Mouse (Mus musculus) embryo, embryonic 9.5 days (tissue): ENCODE results near the gene Pnpla6.

Experiments used
- DNase-seq: peaks from one replicate; pipeline ENCODE4 v3.0.0-alpha.2; 2017; ENCODE audit errors: extremely low spot score

Gene Pnpla6

DNA sequence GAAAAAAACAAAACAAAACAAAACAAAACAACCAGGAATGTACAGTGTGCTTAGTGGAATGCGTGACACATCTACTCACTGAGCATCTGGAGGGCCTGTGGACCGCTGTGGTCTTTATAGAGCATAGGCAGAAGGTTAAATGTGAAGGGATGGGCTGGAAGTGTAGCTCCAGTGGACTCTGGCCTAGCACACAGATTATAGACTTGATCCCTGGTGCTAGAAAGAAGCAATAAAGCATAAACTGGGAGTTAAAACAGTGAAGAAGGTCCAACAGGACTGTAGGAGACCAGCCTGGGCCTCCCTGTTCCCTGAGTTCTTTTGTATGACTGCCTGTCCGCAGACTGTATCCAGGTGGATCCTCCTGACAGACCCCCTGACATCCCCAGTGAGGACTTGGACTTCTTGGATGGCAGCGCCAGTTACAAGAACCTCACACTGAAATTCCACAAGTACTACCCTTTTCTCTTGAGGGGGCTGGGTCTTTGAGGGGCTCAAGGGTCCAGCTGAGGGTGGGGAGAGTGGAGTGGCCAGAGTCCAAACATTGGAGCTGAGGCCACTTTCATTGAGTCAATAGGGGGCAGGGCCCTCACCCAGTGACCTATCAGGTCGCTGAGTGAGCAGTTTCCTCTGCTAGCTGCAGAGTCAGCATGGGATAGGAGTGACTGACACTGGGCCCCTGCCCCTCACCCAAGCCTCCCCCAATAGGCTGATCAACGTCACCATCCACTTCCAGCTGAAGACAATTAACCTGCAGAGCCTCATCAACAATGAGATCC is 7.0 kb upstream of the Pnpla6 start:
- DNase-seq, result no peak

- DNase-seq, result no peak
Observed at GRCm38 (mm10) chr8:3514681-3515247, 420 bp upstream of the Pnpla6 start.

DNA sequence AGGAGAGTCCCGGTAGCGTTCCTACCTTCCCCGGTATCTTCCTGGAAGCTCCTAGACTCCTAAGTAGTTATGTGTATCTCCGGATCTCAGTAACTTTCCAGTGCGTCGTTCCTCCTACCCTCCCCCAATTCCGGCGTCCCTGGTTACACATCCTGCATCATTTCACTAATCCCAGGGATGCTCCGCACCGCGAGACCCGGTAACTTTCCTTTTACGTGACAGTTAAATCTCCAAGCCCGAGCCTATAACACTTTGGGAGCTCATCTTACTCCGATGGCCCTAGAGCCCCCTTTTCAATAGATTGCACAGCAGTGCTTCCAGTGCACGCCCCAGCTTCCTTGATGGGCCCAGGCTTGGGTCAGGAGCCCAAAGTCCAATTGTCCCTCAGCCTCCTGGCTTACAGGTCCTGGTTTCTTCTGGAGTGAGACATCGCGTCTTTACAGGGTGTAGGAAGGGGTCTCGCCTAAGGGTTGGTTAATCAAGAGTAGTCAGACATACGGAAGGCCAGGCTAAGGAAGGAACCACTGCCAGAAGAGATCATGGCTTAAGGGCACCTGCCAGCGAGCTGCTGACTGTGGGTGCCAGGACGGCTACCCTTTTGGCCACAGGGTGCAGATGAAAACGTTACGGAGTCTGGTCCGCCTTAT is 710 bp downstream of the Pnpla6 start:
- DNase-seq, result peak; percentile 52

- DNase-seq, result peak; percentile 91
Observed at GRCm38 (mm10) chr8:3516450-3517116, 1.4 kb downstream of the Pnpla6 start.

GRCm38 (mm10) chr8:3517117-3517495 is 1.9 kb downstream of the Pnpla6 start:
- DNase-seq, result no peak

GRCm38 (mm10) chr8:3522007-3522697 is 7.0 kb downstream of the Pnpla6 start:
- no peak for DNase-seq

- DNase-seq, result no peak
Observed at GRCm38 (mm10) chr8:3530816-3531215, 15.6 kb downstream of the Pnpla6 start.

DNA sequence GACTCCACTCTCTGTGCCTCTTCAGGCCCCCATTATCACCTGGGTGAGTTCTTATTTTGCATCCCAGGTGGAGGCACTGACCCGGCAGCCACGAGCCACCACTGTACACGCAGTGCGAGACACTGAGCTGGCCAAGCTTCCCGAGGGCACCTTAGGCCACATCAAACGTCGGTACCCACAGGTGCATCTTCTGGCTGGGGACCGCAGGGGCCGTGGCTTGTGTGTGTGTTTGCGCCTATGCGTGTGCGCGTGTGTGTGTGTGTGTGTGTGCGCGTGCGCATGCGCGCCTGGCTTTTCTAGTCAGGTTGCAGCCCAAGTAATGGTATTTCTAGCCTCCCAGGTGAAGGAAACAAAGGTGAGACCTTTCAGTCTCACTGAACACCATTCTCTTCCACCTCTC is 16.8 kb downstream of the Pnpla6 start:
- DNase-seq, result no peak

DNA sequence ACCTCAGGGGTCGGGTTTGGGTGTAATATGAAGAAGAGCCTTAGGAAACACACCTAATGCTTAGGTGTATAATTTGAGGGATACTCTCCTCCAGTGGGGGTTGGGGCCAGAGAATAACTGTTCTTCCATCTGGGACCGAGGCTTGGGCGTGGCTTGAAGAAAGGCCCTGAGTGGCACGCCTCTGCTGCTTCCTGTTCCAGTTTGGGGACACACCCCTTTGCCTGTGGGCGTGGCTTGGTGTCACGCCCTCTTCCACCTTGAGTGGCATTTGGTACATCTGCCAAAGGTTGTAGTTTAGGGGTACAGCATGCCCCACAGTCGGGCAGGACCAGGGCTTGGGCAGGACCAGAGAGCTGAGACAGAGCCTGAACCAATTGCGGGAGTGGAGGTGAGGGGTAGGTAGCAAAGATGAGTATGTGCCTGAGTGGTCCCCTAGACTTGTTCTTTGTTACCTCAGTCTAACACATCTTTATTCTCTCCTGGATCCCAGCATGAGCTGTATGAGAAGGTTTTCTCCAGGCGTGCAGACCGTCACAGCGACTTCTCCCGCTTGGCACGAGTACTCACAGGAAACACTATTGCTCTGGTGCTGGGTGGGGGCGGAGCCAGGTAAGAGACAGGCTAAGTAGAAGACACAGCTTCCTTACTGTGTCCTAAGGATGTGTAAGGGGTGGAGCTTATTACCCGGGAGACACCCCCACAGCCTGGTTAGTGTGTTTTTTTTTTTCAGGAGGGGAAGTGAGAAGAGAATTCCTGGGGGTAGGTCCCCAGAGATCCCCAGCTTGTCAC is 21.1 kb downstream of the Pnpla6 start:
- DNase-seq, result no peak

DNA sequence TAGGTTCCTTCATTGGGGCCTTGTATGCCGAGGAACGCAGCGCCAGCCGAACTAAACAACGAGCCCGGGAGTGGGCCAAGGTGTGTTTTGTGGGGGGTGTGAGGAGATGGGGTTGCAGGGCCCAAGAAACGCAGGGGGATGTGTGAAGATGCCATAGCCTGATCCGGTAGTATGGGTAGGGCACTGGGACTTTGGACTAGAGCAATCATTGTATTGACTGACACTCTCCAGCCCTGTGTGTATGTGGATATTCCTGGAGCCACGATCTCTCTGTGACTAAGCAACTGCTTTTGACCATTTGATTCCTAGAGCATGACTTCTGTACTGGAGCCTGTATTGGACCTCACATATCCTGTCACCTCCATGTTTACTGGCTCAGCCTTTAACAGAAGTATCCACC is 21.8 kb downstream of the Pnpla6 start:
- DNase-seq, result no peak

DNA sequence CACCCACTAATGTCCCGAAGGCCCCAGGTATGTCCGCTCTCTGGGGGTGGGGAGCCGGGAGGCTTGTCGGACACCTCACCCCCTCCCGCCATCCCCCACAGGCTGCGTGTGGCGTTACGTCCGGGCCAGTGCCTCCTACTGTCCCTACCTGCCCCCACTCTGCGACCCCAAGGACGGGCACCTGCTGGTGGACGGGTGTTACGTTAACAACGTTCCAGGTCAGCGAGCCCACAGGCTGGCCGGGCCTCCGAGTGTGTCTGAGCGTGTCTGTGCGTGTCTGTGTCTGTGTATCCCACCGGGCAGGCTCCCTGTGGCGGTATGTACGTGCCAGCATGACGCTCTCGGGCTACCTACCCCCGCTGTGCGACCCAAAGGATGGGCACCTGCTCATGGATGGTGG is 22.5 kb downstream of the Pnpla6 start:
- no peak for DNase-seq

- no peak for DNase-seq
Observed at GRCm38 (mm10) chr8:3539146-3539545, 24.0 kb downstream of the Pnpla6 start.

GRCm38 (mm10) chr8:3540076-3540475 is 24.9 kb downstream of the Pnpla6 start:
- DNase-seq, result no peak

DNA sequence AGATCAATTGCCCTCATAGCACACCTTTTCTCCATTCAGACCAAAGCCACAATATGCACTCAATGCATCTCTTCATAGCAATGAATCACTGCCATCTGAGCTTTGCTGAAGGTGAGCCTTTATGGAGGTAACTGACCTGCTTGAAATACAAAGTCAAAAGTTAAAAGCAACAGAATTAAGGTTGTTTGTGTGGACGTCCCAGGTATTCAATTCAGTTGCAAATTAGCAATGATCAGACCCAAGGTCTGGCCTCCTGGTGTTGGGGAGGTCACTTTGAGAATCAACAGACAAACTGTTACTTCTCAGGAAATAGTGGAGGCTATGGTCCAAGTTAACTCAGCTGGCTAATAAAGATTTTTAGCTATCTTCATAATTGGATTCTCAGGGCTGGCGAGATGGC is 31.3 kb downstream of the Pnpla6 start:
- DNase-seq, result no peak

GRCm38 (mm10) chr8:3552240-3552639 is 37.1 kb downstream of the Pnpla6 start:
- no peak for DNase-seq

DNA sequence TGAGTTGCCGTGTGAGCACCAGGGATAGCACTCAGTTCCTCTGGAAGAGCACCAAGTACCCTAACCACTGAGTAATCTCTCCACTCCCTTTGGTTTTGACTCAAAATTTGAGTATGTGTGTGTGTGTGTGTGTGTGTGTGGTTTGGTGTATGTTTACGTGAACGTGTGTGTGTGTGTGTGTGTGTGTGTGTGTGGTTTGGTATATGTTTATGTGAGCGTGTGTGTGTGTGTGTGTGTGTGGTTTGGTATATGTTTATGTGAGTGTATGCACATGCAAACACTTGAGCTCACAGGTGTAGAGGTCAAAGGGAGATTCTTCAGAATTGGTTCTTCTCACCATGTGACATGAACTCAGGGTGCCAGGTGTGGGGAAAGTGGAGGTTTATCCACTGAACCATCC is 40.9 kb downstream of the Pnpla6 start:
- peak; percentile 22 for DNase-seq

DNA sequence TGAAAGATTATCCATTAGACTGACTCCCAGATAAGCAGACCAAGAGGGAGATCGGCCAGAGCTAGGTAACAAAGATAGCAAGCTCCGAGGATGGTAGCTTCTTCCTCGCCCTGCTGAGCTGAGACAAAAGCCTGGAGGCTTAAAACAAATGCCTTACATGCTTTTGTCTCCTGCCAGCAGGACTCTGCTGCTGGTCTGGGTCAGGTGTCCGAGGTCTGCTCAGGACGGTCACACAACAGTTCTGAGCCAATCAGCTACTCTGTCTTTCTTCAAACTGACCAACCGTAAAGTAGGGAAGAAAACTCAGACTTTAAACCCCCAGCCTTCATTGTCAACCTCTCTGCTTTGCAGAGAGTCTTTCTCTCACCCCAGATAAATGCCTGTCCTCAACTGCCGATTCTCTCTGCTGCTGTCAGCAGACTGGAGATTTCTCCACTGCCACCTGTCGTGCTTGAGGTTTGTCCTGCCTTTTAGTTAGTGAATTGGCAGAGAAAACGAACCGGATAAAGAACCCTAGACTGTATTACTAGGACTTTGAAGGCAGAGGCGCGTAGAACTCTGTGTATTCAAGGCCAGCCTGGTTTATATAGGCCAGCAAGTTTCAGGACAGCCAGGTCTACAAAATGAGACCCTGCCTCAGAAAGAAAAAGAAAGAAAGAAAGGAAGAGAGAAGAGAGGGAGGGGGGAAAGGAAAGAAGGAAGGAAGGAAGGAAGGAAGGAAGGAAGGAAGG is 52.6 kb downstream of the Pnpla6 start, which contains the start of gene C330021F23Rik:
C330021F23Rik (plus strand) TSS at position 350 of the 731 bp plus-strand sequence.
- peak; percentile 74 for DNase-seq

- DNase-seq, result peak; percentile 27
Observed at GRCm38 (mm10) chr8:3568378-3568777, 53.2 kb downstream of the Pnpla6 start.

DNA sequence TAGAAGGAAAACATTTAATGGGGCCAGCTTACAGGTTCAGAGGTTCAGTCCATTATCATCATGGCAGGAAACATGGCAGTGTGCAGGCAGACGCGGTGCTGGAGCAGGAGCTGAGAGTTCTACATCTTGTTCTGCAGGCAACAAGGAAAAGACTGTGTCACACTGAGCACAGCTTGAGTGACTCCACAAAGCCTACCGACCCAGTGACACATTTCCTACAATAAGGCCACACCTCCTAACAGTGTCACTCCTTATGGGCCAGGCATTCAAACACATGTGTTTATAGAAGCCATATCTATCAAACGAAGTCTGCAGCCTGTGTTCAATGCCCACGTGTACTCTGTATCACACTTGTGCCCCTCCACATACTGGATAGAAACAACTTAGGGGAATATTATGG is 54.6 kb downstream of the Pnpla6 start:
- DNase-seq, result no peak

- no peak for DNase-seq
Observed at GRCm38 (mm10) chr8:3574546-3574945, 59.4 kb downstream of the Pnpla6 start.
